Mouse (Mus musculus): ENCODE measurements around the gene Gm39566. TPM values are rescaled to one million over a fixed set of nuclear protein-coding genes. Genes with fewer than 3 reads are reported as not detected.

Gene Gm39566
- polyA plus RNA-seq, 2 experiments, result not detected

- Histone ChIP-seq H3K27ac (replicated peaks; ENCODE audit: low read depth, low read length) (no peak overlapping the region), H3K4me1 (ENCODE audit: control insufficient read depth, insufficient read depth, low read length) (peaks cover 50% of the 10 kb centered on the region), H3K4me3 (replicated peaks; ENCODE audit: low read length) (peak overlapping the region; percentile 61), H3K9me3 (ENCODE audit: control insufficient read depth, low read length) (no peaks in the 10 kb centered on the region), H3K9ac (ENCODE audit: low read depth, low read length, severe bottlenecking) (no peak overlapping the region), H3K36me3 (ENCODE audit: control insufficient read depth, insufficient read depth, low read length) (no peaks in the 10 kb centered on the region), H3K27me3 (ENCODE audit: control insufficient read depth, insufficient read depth, low read length) (peaks cover 47% of the 10 kb centered on the region), H3K4me2 (replicated peaks; ENCODE audit: low read depth, low read length, severe bottlenecking) (peak overlapping the region; percentile 94)
- no peak for TF ChIP-seq POLR2A (IDR thresholded peaks at IDR 0.05; ENCODE audit: borderline replicate concordance, extremely low read depth, insufficient read depth, insufficient read length)
- DNase-seq (ENCODE audit: low spot score) (no peak), ATAC-seq (ENCODE audit: low FRiP score, low read depth) (no peak)
- 4% methylated on average over 12 of the region's 12 CpGs for WGBS
Measured at GRCm38 (mm10) chr11:69804652-69804940, 10.5 kb downstream of the Gm39566 start.

GRCm38 (mm10) chr11:69803786-69804651 is 11.1 kb downstream of the Gm39566 start:
- peak overlapping the region; percentile 94 for H3K4me2 ChIP-seq (replicated peaks; ENCODE audit: low read depth, low read length, severe bottlenecking)
- peak; percentile 74 for DNase-seq (ENCODE audit: low spot score)
- H3K27me3 ChIP-seq (ENCODE audit: control insufficient read depth, insufficient read depth, low read length), result peaks cover 47% of the 10 kb centered on the region
- no peaks in the 10 kb centered on the region for H3K9me3 ChIP-seq (ENCODE audit: control insufficient read depth, low read length)
- peaks cover 53% of the 10 kb centered on the region for H3K4me1 ChIP-seq (ENCODE audit: control insufficient read depth, insufficient read depth, low read length)
- TF ChIP-seq POLR2A (IDR thresholded peaks at IDR 0.05; ENCODE audit: borderline replicate concordance, extremely low read depth, insufficient read depth, insufficient read length), result no peak
- peak; percentile 38; the same call in 1 of the 2 replicates for ATAC-seq (ENCODE audit: low FRiP score, low read depth)
- peak overlapping the region; percentile 44 for H3K9ac ChIP-seq (ENCODE audit: low read depth, low read length, severe bottlenecking)
- H3K36me3 ChIP-seq (ENCODE audit: control insufficient read depth, insufficient read depth, low read length), result no peaks in the 10 kb centered on the region
- H3K4me3 ChIP-seq (replicated peaks; ENCODE audit: low read length), result peak overlapping the region; percentile 61
- WGBS, result 2% methylated on average over 55 of the region's 60 CpGs
- no peak overlapping the region for H3K27ac ChIP-seq (replicated peaks; ENCODE audit: low read depth, low read length)

- Histone ChIP-seq H3K36me3 (ENCODE audit: control insufficient read depth, insufficient read depth, low read length) (no peaks in the 10 kb centered on the region), H3K4me2 (replicated peaks; ENCODE audit: low read depth, low read length, severe bottlenecking) (peak overlapping the region; percentile 94), H3K4me1 (ENCODE audit: control insufficient read depth, insufficient read depth, low read length) (peaks cover 53% of the 10 kb centered on the region), H3K27me3 (ENCODE audit: control insufficient read depth, insufficient read depth, low read length) (peaks cover 47% of the 10 kb centered on the region), H3K9me3 (ENCODE audit: control insufficient read depth, low read length) (no peaks in the 10 kb centered on the region), H3K27ac (replicated peaks; ENCODE audit: low read depth, low read length) (no peak overlapping the region), H3K4me3 (replicated peaks; ENCODE audit: low read length) (peak overlapping the region; percentile 61), H3K9ac (ENCODE audit: low read depth, low read length, severe bottlenecking) (peak overlapping the region; percentile 44)
- ATAC-seq (ENCODE audit: low FRiP score, low read depth) (0 out of 2 replicates have a peak, but pooled peaks have one; percentile 0), DNase-seq (ENCODE audit: low spot score) (no peak)
- whole genome bisulfite sequencing, result under 1% methylated on average over 12 of the region's 12 CpGs
- no peak for TF ChIP-seq POLR2A (IDR thresholded peaks at IDR 0.05; ENCODE audit: borderline replicate concordance, extremely low read depth, insufficient read depth, insufficient read length)
Measured at GRCm38 (mm10) chr11:69803328-69803727, 11.8 kb downstream of the Gm39566 start.

GRCm38 (mm10) chr11:69802648-69803105 is 12.4 kb downstream of the Gm39566 start:
- ATAC-seq (ENCODE audit: low FRiP score, low read depth) (peak; percentile 37; the same call in 1 of the 2 replicates), DNase-seq (ENCODE audit: low spot score) (peak; percentile 73)
- WGBS, result 1% methylated on average over 33 of the region's 33 CpGs
- Histone ChIP-seq H3K27me3 (ENCODE audit: control insufficient read depth, insufficient read depth, low read length) (peaks cover 47% of the 10 kb centered on the region), H3K9ac (ENCODE audit: low read depth, low read length, severe bottlenecking) (peak overlapping the region; percentile 56), H3K27ac (replicated peaks; ENCODE audit: low read depth, low read length) (no peak overlapping the region), H3K9me3 (ENCODE audit: control insufficient read depth, low read length) (no peaks in the 10 kb centered on the region), H3K4me3 (replicated peaks; ENCODE audit: low read length) (peak overlapping the region; percentile 61), H3K4me1 (ENCODE audit: control insufficient read depth, insufficient read depth, low read length) (peaks cover 53% of the 10 kb centered on the region), H3K4me2 (replicated peaks; ENCODE audit: low read depth, low read length, severe bottlenecking) (peak overlapping the region; percentile 94), H3K36me3 (ENCODE audit: control insufficient read depth, insufficient read depth, low read length) (no peaks in the 10 kb centered on the region)
- no peak for TF ChIP-seq POLR2A (IDR thresholded peaks at IDR 0.05; ENCODE audit: borderline replicate concordance, extremely low read depth, insufficient read depth, insufficient read length)

- Histone ChIP-seq H3K36me3 (ENCODE audit: control insufficient read depth, insufficient read depth, low read length) (no peaks in the 10 kb centered on the region), H3K4me3 (replicated peaks; ENCODE audit: low read length) (peak within 1 kb of the TSS; percentile 61), H3K27ac (replicated peaks; ENCODE audit: low read depth, low read length) (peak within 1 kb of the TSS; percentile 74), H3K4me2 (replicated peaks; ENCODE audit: low read depth, low read length, severe bottlenecking) (peak within 1 kb of the TSS; percentile 94), H3K9me3 (ENCODE audit: control insufficient read depth, low read length) (no peaks in the 10 kb centered on the region), H3K27me3 (ENCODE audit: control insufficient read depth, insufficient read depth, low read length) (peaks cover 47% of the 10 kb centered on the region), H3K9ac (ENCODE audit: low read depth, low read length, severe bottlenecking) (peak within 1 kb of the TSS; percentile 57), H3K4me1 (ENCODE audit: control insufficient read depth, insufficient read depth, low read length) (peaks cover 53% of the 10 kb centered on the region)
- under 1% methylated on average over 33 of the region's 33 CpGs for WGBS
- DNase-seq (ENCODE audit: low spot score) (no peak), ATAC-seq (ENCODE audit: low FRiP score, low read depth) (no peak)
- TF ChIP-seq POLR2A (IDR thresholded peaks at IDR 0.05; ENCODE audit: borderline replicate concordance, extremely low read depth, insufficient read depth, insufficient read length), result no peak
Measured at GRCm38 (mm10) chr11:69801379-69801977, 13.6 kb downstream of the Gm39566 start, which contains the start of gene Fgf11. Gene Fgf11 (minus strand): TSS chr11:69801857.

Data from limb, embryonic 14.5 days (tissue).